Mouse (Mus musculus) lung, postnatal 10 days (tissue): ENCODE results near the gene Lypd3.

ENCODE experiments used
- DNase-seq: peaks from one replicate; pipeline ENCODE4 v3.0.0; 2021

Lypd3 gene

GRCm38 (mm10) chr7:24636264-24636663 lies at the start of gene Lypd3:
Lypd3 (plus strand) TSS chr7:24636550.
- DNase-seq = no peak

- peak; percentile 52 for DNase-seq
These were observed 49.5 kb upstream of the Lypd3 start for GRCm38 (mm10) chr7:24586828-24587227.

- DNase-seq = peak; percentile 78
These were observed 48.8 kb upstream of the Lypd3 start, which contains the start of the genes Ethe1 and Zfp575 for GRCm38 (mm10) chr7:24587330-24588105. Ethe1 (plus strand) TSS chr7:24587543. Zfp575 (minus strand) TSS chr7:24587641.

GRCm38 (mm10) chr7:24588336-24588735 lies 48.0 kb upstream of the Lypd3 start:
- peak; percentile 68 for DNase-seq

- DNase-seq = no peak
These were observed 44.6 kb upstream of the Lypd3 start for GRCm38 (mm10) chr7:24591735-24592134.

GRCm38 (mm10) chr7:24592163-24592562 lies 44.2 kb upstream of the Lypd3 start:
- no peak for DNase-seq

- no peak for DNase-seq
These were observed 43.6 kb upstream of the Lypd3 start for GRCm38 (mm10) chr7:24592781-24593180.

- peak; percentile 77 for DNase-seq
These were observed 42.6 kb upstream of the Lypd3 start for GRCm38 (mm10) chr7:24593621-24594308.

- DNase-seq = no peak
These were observed 42.0 kb upstream of the Lypd3 start for GRCm38 (mm10) chr7:24594309-24594803.

GRCm38 (mm10) chr7:24595464-24595863 lies 40.9 kb upstream of the Lypd3 start:
- no peak for DNase-seq

- no peak for DNase-seq
These were observed 38.2 kb upstream of the Lypd3 start for GRCm38 (mm10) chr7:24598121-24598520.

GRCm38 (mm10) chr7:24599211-24600067 lies 36.9 kb upstream of the Lypd3 start:
- DNase-seq = peak; percentile 49

GRCm38 (mm10) chr7:24600941-24601597 lies 35.3 kb upstream of the Lypd3 start:
- peak; percentile 98 for DNase-seq

- DNase-seq = peak; percentile 36
These were observed 30.8 kb upstream of the Lypd3 start for GRCm38 (mm10) chr7:24605561-24605960.

- DNase-seq = no peak
These were observed 30.3 kb upstream of the Lypd3 start for GRCm38 (mm10) chr7:24606046-24606445.

GRCm38 (mm10) chr7:24608017-24608416 lies 28.3 kb upstream of the Lypd3 start:
- peak; percentile 81 for DNase-seq

GRCm38 (mm10) chr7:24608561-24608960 lies 27.8 kb upstream of the Lypd3 start:
- no peak for DNase-seq

- DNase-seq = peak; percentile 44
These were observed 26.0 kb upstream of the Lypd3 start, which contains the start of gene Phldb3 for GRCm38 (mm10) chr7:24610144-24610878. Phldb3 (plus strand) TSS chr7:24610763.

- DNase-seq = peak; percentile 96
These were observed 25.4 kb upstream of the Lypd3 start for GRCm38 (mm10) chr7:24610879-24611494.

- no peak for DNase-seq
These were observed 24.6 kb upstream of the Lypd3 start for GRCm38 (mm10) chr7:24611709-24612108.

- DNase-seq = no peak
These were observed 23.9 kb upstream of the Lypd3 start for GRCm38 (mm10) chr7:24612308-24612910.
